Mouse (Mus musculus) ES-E14 (cell line): Measurements from ENCODE around the gene Hspb3.

Source experiments
- CHD2 ChIP-seq: IDR thresholded peaks from 2 replicates; pipeline ENCODE4 v1.6.1; 2014; ENCODE audit warnings: mild to moderate bottlenecking, low read depth, low read length, inconsistent platforms
- ZC3H11A ChIP-seq: IDR thresholded peaks from 2 replicates; pipeline ENCODE4 v1.6.1; 2012; ENCODE audit warnings: low read depth, mild to moderate bottlenecking, inconsistent platforms, low read length, borderline replicate concordance
- ZNF384 ChIP-seq: IDR thresholded peaks from 2 replicates; pipeline ENCODE4 v1.6.1; 2012; ENCODE audit warnings: low read depth, low read length, inconsistent platforms

DNA sequence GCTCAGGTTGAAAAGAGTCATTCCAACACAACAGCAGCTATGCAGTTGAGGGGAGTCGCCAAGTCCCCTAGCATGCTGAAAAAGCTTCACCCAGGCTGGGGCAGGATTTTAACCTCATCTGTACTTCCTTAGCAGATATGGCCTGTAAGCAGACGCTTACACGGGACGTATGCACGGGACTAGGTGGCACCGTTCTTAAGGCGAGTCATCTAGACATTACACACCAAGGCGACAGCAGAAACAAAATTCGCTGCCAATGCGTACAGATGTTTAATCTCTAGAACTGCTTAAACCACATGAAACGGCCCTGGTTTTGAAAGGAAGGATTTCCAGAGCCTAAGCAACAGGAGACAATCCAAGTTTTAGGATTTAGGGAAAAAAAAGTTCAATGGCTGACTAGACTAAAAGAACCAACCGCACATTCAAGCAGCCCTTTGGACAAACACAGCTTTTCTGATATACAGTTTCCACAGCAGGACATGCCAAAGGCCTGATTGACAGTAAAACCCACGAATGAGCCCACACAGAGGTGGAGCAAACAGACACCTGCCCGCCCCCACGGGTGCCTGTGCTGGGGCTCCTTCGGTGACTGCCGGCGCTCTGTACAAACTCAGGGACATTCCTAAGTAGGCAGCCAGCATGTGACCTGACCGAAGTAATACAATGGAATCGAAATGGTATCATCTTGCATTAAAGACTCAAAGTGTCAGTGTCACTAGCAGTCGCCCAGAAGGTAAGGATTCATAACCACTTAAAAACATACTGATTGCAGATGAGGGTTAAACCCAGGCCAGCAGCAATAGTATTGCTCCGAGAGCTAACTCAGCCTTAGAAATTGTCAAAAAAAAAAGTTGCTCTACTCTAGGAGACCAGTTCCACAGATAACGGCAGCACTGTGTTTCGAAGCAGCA lies 48.6 kb downstream of the Hspb3 start:
- no peak for TF ChIP-seq ZC3H11A
- no peak for TF ChIP-seq ZNF384
- TF ChIP-seq CHD2: no peak
